Mouse (Mus musculus): ENCODE measurements around the gene Gmppa. TPM values are rescaled to one million over a fixed set of nuclear protein-coding genes. Genes with fewer than 3 reads are reported as not detected.

Gene Gmppa
- polyA plus RNA-seq, 1 experiment, result 177 TPM

DNA sequence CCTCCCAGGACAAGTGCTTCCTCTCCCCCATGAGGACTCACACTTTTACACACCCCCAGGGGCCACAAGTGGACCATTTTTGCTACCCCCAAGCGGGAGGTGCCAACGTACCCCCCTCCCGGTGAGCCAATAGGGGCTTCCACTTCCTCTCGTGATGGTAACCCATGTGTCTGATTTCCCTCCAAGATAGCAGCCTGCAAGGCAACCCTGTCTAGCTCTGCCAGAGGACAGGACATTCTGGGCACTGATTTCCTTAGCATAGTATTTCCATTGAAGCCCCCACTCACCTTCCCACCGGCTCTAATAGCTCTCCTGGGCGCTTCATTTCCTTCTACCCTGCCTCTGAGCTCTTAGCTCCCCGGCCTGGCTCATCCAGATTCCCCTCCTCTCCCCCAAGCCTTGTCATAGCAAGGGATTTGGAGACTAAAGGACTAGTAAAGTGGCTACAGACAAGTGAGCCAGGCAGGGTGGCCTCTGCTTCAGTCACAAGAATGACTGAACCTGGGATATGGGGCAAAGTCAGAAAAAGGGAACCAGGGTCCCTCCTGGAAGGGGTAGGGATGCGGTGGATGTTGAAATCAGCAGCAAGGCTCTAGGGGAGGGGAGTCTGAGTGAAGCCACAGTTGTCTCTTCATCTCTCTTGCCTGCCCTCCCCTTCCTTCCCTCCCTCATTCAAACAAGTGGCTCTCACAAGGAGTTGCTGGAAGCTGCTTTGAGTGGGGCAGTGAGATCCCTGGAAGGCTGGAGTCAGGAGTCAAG, 13.8 kb downstream of the Gmppa start:
- 19% methylated on average over 8 of the region's 8 CpGs for WGBS
- no peak for DNase-seq (ENCODE audit: low read depth, low spot score)

DNA sequence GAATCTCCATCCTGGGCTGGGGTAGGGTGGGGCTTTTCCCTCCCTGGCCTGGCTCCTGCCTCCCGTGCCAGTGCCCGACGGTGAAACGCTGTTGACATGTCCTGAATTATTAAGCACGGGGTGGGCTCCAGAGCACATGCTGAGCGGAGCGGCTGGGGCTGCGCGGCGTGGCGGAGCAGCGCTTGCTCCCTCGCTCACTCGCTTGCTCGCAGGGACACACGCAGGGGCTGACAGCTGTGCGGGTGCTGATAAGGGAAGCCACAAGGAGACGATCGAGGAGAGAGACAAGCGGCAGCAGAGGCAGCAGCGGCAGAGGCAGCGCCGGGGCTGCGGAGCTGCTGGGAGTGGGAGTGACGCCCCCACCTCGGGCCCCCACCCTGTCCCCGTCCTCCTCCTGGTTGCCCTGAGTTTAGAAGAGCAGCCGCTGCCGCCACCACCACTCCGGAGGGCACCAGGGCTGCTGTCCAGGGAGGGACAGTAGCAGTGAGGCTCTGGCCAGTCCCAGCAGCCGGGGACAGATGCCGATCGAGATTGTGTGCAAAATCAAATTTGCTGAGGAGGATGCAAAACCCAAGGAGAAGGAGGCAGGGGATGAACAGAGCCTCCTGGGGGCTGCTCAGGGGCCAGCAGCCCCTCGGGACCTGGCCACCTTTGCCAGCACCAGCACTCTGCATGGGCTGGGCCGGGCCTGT, 14.7 kb downstream of the Gmppa start, which contains the start of gene Asic4:
Gene Asic4 (plus strand): TSS at position 123 of the 692 bp plus-strand sequence.
- WGBS, result 5% methylated on average over 35 of the region's 35 CpGs
- DNase-seq (ENCODE audit: low read depth, low spot score), result no peak

- WGBS, result 82% methylated on average over 4 of the region's 5 CpGs
- DNase-seq (ENCODE audit: low read depth, low spot score), result no peak
Measured at GRCm38 (mm10) chr1:75451900-75452299, 16.2 kb downstream of the Gmppa start.

- WGBS, result 76% methylated on average over 3 of the region's 3 CpGs
- no peak for DNase-seq (ENCODE audit: low read depth, low spot score)
Measured at GRCm38 (mm10) chr1:75455433-75455832, 19.7 kb downstream of the Gmppa start.

GRCm38 (mm10) chr1:75455948-75456347, 20.2 kb downstream of the Gmppa start:
- no peak for DNase-seq (ENCODE audit: low read depth, low spot score)
- 64% methylated on average over 5 of the region's 5 CpGs for WGBS

DNA sequence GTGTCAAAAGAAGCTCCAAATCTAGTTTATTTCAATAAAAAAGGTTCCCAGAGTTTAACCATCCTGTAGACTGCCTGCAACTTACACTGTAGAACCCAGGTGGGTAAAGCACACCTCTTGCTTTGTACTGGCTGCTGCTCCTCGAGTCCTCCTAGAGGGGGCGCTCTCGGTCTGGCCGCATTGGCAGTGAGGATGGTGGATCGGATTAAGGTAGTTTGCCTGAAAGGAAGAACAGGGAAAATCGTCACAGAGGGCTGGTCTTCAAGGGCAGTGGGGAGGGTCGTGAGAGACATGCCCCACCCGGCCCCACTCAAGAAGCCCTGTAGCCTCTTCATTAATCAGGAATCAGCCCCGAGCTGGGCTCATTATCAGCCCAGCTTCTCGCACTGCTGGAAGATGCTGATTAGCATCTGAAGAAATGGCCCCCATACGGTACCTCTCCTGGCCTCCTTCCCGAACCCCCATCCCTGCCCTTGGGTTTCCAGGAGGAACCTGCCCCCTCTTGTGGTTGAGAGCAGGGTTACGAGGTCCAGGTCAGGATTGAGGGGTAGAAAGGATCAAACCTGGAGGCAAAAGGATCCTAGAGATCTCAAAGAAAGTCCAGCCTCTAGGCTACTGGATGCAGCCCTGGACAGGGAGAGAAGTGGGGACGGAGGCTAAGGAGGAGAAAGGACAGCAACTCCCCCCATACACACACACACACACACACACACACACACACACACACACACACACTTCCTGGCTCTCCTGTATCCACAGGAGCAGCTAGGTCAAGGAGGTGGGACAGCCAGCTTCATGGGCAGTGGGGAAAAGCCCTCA, 21.2 kb downstream of the Gmppa start:
- no peak for DNase-seq (ENCODE audit: low read depth, low spot score)
- 28% methylated on average over 14 of the region's 14 CpGs for WGBS

DNA sequence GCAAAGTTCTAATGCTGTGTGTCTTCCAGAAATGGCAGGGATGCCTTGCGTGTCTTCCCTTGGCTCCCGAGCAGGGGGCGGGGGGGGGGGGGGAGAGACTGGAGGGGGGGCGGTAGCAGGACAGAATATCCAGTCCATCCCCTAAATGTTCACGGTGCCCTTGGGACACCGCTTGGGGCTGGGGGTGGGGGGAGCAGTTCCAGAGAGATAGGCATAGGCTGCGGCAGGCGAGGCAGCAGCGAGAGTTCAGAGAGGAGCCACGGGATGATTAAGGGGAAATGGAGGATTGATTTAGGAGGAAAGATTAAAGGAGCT, 21.9 kb downstream of the Gmppa start:
- DNase-seq (ENCODE audit: low read depth, low spot score), result no peak
- WGBS, result 12% methylated on average over 10 of the region's 10 CpGs

- DNase-seq (ENCODE audit: low read depth, low spot score), result no peak
- 4% methylated on average over 42 of the region's 42 CpGs for WGBS
Measured at GRCm38 (mm10) chr1:75458025-75458788, 22.5 kb downstream of the Gmppa start.

DNA sequence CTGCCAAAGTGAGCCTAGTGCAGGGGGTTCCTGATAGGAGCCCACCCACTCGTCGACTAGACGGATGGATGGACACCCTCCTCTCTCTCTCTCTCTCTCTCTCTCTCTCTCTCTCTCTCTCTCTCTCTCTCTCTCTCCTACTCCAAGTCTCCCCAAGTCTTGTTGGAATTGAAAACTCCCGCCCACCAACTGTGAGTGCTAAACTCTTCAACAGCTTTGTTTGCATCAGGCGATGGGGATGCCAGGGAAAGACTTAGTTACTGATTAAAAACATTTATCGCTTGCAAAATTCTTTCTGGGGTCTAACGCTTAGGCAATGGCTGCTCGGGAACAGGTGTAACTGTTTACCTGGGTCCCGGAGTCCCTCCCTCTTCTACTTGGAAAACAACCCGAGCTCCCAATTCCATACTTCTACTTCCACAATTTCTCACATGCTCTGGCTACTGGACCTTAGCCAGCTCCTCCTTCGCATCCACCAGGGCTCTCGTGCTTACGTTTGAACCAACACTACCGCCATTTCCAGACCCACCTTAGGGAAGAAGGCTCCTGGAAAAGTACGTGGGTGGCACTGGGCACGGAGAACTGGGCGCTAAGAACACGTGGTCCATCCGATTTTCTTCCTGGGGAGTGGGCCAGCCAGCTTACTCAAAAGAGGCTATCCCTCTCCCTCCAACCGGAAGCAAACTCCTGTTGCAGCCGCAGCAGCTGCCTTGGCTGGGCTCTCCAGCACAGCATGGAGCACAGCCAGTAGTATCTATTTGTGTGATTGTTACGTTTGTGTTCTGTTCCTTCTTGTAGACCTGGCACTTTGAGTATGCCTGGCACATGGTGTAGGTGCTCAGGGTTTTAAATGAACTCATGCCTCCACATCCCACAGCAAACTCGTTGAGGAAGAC, 23.3 kb downstream of the Gmppa start:
- WGBS, result 5% methylated on average over 23 of the region's 23 CpGs

GRCm38 (mm10) chr1:75460297-75460696, 24.6 kb downstream of the Gmppa start:
- WGBS, result 62% methylated on average over 7 of the region's 7 CpGs
- no peak for DNase-seq (ENCODE audit: low read depth, low spot score)

More for the DNA sequence above, 23.3 kb downstream of the Gmppa start:
- DNase-seq (ENCODE audit: low read depth, low spot score), result no peak

- DNase-seq (ENCODE audit: low read depth, low spot score), result no peak
- 75% methylated on average over 1 of the region's 1 CpGs for WGBS
Measured at GRCm38 (mm10) chr1:75462636-75463035, 26.9 kb downstream of the Gmppa start.

DNA sequence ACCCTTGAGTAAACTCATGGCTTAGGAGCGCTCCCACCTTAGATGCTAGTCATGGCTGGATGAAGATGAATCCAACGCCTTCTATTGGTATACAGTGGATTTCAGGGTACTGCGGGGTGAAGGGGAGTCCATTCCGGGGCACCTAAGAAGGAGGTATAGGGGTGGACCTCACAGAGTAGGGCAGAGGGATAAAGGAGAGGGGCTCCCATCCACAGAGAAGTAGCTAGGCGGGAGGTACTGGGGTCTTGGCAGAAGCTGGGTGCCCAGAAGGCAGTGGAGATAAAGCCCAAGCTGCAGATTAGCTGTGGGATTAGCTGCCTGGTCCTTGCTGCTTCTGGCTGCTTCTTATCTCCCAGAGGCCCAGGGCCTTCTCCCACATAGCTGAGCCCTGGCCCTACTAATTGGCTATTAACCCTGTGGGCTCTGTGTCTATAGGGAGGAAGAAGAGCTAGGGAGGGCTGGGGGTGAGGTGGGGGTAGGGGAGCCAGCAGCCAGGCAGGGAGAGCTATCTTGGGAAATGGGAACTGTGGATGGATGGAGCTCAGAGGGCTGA, 28.0 kb downstream of the Gmppa start:
- no peak for DNase-seq (ENCODE audit: low read depth, low spot score)
- 83% methylated on average over 5 of the region's 5 CpGs for WGBS

DNA sequence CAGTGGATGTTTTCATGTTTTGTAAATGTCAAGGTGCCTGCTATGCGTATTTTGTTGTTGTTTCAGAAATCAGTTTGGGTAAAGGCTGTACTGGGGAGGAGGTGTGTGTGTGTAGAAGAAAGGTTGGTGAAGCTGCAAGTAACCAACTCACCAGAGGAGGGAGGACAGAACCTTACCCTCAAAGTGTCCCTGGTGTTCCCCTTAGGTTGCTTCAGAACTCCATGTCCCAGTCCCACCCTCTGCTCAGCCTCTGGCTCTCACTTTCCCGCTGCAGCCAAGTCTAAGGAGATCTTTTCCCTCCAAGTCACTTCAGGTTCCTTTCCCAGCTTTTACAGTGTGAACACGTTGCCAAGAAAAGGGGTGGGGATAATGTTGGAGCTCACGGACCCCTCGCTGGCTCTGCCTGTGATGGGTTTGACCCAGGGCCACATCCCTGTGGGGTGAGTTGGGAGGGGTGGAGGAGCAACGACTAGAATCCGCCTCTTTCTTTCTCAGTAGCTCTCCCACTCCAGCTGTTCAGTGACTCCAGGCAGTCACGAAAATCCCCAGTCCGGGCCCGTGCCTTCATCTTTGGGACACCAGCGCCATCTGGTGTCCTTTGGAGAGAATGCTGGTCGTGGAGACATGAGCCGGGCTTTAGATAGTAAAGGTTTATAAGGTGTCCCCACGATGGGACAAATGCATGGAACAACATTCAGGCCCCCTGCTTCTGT, 31.6 kb downstream of the Gmppa start:
- peak; percentile 52 for DNase-seq (ENCODE audit: low read depth, low spot score)

GRCm38 (mm10) chr1:75469287-75469825, 33.6 kb downstream of the Gmppa start:
- no peak for DNase-seq (ENCODE audit: low read depth, low spot score)
- WGBS, result 73% methylated on average over 17 of the region's 17 CpGs

More for the DNA sequence above, 31.6 kb downstream of the Gmppa start:
- WGBS, result 6% methylated on average over 14 of the region's 14 CpGs

DNA sequence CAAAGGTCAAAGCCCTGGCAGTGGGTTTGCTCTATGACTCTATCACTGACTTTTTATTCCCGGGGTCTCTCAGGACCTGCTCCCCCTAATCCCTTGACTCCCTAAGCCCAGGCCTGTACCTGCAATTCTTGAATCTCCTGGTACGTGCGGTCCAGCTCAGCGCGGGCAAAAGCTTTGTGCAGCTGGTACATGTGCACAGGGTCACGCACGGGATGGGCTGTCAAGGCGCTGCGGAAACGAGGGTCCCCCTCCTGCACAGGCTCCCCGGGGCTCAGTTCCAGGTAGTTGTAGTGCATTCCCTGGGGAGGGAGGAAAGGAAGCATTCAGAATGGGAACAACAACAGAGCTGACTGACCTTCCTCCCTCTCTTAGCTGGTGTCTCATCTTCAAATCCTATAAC, 40.7 kb downstream of the Gmppa start:
- 98% methylated on average over 11 of the region's 11 CpGs for WGBS

GRCm38 (mm10) chr1:75477264-75477965, 41.7 kb downstream of the Gmppa start:
- DNase-seq (ENCODE audit: low read depth, low spot score), result peak; percentile 43
- WGBS, result 17% methylated on average over 35 of the region's 35 CpGs

More for the DNA sequence above, 40.7 kb downstream of the Gmppa start:
- DNase-seq (ENCODE audit: low read depth, low spot score), result no peak

GRCm38 (mm10) chr1:75477966-75478290, 42.2 kb downstream of the Gmppa start:
- 46% methylated on average over 3 of the region's 3 CpGs for WGBS
- DNase-seq (ENCODE audit: low read depth, low spot score), result no peak

All from large intestine, adult 2 months (tissue).